Mouse (Mus musculus) forelimb bud, embryonic 11.5 days (tissue): ENCODE measurements around the gene Parg.
A peak's percentile ranks its signal among the peaks of the same experiment; 100 is the strongest.
"Not testable (repeated sequence)": the region's sequence is repeated elsewhere in the genome, so short reads cannot be mapped to it uniquely, and the experiment has no call there.

Experiments
- DNase-seq: peaks from one replicate; pipeline ENCODE4 v3.0.0-alpha.2; 2012; ENCODE audit warnings: low read depth, low spot score

Gene Parg

GRCm38 (mm10) chr14:32201791-32202451, at the start of gene Parg, which contains the start of gene Timm23:
Gene Parg, plus strand, starts transcription at chr14:32201949.
Gene Timm23, minus strand, starts transcription at chr14:32201898.
- DNase-seq: peak; percentile 86

GRCm38 (mm10) chr14:32152243-32152965, 49.3 kb upstream of the Parg start:
- DNase-seq: no peak

- DNase-seq: no peak
Measured at GRCm38 (mm10) chr14:32153156-32153555, 48.6 kb upstream of the Parg start.

- no peak for DNase-seq
Measured at GRCm38 (mm10) chr14:32154758-32155157, 47.0 kb upstream of the Parg start.

GRCm38 (mm10) chr14:32159150-32159670, 42.5 kb upstream of the Parg start:
- no peak for DNase-seq

- DNase-seq: peak; percentile 99
Measured at GRCm38 (mm10) chr14:32159690-32160246, 42.0 kb upstream of the Parg start, which contains the start of gene Ncoa4. Gene Ncoa4, plus strand, starts transcription at chr14:32159865.

DNA sequence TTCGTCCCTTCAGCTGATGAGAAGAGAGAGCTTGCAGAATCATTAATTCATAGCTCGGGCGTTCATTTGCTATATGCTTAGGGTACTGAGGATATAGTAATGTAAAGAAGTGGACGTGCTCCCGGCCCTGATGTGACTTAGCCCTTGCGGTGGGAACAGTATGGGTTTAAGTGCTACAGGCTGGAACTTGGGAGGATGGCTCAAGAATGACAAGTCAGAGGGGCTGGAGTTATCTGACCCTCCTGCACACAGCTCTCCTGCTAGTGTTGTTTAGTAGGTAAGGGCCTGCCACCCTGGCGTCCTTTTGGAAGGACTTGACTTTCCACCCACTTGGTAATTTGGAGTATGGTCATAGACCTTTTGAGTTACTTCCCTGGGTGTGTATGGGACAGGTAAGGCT, 41.2 kb upstream of the Parg start:
- DNase-seq: no peak

GRCm38 (mm10) chr14:32161090-32161885, 40.5 kb upstream of the Parg start:
- DNase-seq: no peak

- DNase-seq: no peak
Measured at GRCm38 (mm10) chr14:32162231-32162630, 39.5 kb upstream of the Parg start.

DNA sequence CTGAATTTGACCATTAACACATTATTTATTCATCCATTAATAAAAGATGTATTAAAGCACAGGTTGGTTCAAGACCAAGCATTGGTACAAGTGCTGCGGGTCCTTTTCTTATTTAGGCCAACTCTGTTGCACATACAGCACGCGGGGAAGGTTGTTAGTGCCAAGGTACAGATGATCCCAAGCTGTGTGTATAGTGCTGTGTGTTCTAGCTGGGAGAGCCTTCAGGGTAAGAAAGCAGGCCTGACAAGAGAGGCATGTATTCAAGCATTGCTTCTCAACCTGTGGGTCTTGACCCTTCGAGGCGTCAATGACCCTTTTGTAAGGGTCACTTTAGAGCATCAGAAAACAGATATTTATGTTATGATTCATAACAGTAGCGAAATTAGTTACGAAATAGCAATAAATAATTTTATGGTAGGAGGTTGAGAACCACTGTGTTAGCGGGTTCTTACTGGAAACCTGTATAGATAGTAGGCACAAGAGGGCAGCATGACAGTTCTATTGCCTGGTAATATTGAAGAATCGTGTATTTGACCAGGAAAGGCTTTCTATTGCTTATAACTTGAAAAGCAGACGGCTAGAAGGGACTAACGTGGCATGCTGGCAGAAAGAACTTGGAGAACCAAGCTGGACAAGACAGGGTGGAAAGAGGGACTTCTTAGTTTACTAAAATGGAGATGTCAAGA, 38.4 kb upstream of the Parg start:
- DNase-seq: no peak

- no peak for DNase-seq
Measured at GRCm38 (mm10) chr14:32164173-32165051, 37.3 kb upstream of the Parg start.

DNA sequence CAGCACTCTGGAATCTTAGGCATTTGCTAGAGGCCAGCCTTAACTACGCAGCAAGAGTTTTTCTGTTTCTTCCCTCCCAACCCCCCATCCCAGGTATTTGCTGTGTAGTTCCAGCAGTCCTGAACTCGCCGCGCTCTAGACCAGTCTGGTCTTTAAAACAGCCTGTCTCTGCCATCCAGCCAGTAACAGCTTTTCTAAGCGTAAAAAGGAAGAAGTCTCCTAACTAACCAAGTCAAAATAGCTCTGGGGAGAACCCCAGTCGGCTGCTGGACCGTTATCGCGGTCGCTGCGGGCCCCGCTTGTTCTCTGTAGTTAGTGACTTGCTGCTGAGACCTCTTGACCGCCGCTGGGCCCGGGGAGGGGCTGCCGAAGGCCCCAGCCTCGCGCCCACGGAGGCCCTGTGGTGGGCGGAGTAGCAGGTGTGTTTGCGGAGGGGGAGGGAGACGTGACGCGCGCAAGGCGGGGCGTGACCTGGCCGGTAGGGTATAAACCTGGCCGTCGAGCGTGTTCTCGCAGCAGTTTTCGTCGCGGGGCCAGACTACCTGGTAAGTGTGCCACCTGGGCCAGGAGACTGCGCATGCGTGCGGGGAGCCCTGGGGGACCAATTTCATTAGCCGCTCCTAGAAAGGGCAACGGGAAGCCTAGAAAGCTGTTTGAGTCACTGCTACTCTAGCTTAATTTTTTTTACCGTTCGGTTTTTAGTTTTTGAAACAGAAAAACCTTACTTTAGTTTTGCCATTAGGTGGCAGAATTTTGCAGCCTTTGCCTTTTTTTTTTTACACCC, 36.3 kb upstream of the Parg start:
- DNase-seq: peak; percentile 80

DNA sequence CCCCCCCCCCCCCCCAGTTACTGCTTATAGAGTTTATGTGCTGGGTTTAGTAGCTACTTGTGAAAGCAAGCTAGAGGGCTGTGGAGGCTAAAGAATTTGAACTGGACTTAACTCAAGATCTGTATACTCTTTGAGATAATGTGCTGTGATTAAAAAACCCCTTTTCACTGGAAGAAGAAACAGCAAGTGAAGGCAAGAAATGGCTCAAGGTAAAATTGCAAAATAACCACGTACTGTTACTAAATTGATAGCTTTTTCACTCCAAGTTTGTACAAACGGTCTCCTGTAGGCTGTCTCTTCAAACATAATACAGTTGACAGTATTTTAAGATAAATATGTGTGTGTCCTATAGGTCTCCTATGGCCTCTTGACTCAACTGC, 35.7 kb upstream of the Parg start:
- no peak for DNase-seq

- DNase-seq: no peak
Measured at GRCm38 (mm10) chr14:32166840-32167239, 34.9 kb upstream of the Parg start.

DNA sequence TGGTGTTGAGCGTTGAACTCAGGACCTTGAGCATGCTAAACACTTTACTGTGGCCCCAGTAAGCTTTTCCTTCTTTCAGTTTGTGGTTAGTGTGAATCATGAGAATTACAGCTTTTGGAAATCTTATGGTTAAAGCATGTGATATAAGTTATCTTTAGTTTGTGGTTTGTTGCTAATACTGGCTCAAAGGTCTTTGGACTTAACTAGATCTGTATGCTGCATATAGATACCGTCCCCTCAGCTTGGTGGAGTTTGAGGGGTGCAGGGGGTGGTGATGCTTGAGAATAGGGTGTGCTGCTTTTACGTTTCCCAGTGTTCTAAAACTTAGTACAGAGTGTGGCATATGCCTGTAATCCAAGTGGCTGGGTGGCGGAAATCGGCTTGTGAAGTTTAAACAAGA, 34.4 kb upstream of the Parg start:
- no peak for DNase-seq

DNA sequence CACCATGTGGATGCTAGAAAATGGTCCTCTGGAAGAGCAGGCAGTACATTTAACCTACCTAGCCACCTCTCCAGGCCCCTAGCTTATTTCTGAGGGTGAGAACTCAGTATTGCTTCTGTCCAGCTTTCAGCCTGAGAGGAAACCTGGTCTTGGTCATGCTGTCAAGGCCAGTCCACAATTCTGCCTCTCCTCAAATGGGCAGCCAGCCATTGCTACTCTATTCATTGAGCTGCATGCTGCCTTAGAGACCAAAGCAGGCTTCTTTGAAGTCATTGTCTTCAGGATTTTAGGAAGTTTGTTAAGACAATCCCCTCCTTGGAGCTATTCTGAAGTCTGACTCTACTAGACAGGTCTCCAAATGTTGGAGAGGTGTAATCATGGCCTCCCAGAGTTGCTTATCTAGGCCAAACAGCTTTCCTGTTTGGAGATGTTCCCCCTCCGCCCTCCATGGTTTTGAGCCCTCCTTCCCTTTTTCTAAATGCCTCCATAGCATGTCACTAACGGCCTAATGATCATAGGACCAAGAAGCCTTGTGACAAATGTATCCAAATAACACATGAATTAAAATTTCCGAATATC, 33.0 kb upstream of the Parg start:
- DNase-seq: no peak

GRCm38 (mm10) chr14:32170137-32170536, 31.6 kb upstream of the Parg start:
- DNase-seq: no peak

DNA sequence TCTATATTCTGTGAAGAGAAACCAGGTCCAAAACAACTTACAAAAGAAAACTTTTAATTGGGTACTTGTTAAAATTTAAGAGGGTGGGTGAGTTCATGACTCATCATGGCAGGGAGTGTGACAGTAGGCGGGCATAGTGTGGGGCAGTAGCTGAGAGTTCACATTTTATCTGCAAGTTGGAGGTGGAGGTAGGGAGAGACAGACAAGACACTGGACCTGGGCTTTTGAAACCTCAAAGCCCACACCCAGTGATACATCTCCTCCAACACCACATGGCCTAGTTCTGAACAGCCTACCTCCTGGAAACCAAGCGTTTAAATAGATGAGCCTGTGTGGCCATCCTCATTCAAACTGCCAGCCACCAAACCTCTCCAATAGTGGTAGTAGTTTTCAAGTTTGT, 26.4 kb upstream of the Parg start:
- DNase-seq: no peak

GRCm38 (mm10) chr14:32176590-32176989, 25.2 kb upstream of the Parg start:
- DNase-seq: not testable (repeated sequence)
